Mouse (Mus musculus): ENCODE results near the gene Odc1. TPM values are rescaled to one million over a fixed set of nuclear protein-coding genes. Genes with fewer than 3 reads are reported as not detected.

The Odc1 gene
- total and polyA plus RNA-seq, 3 experiments = 1,839 to 2,567 (median 2,455) TPM

- peak overlapping the region; percentile 93 for H3K9ac ChIP-seq (ENCODE audit: insufficient read depth, low read depth)
- DNase-seq (ENCODE audit: extremely low read depth) = no peak
- peaks cover 38% of the 10 kb centered on the region for H3K79me2 ChIP-seq (replicated peaks; ENCODE audit: control insufficient read depth, extremely low read depth, insufficient read depth, poor library complexity, severe bottlenecking)
- no peaks in the 10 kb centered on the region for H3K27me3 ChIP-seq (replicated peaks)
- H3K4me1 ChIP-seq (ENCODE audit: control insufficient read depth in 1 of 2, insufficient read depth in 2 of 2) = peaks cover 17 to 47% of the 10 kb centered on the region in 2 experiments
- H3K36me3 ChIP-seq (replicated peaks in 1 of 2; ENCODE audit: control insufficient read depth in 1 of 2, insufficient read depth in 1 of 2, low read length in 1 of 2) = peaks cover 33 to 44% of the 10 kb centered on the region in 2 experiments
- H3K4me2 ChIP-seq (ENCODE audit: insufficient read depth, low read depth, poor library complexity, severe bottlenecking) = peak overlapping the region; percentile 11; the same call in 1 of the 2 replicates
- peak overlapping the region; percentile 76 to 99 (median 99) for H3K4me3 ChIP-seq (replicated peaks in 1 of 3; ENCODE audit: low read depth in 2 of 3, low read length in 2 of 3, poor library complexity in 1 of 3)
- peak overlapping the region; percentile 46 for H3K27ac ChIP-seq (ENCODE audit: insufficient read depth, low read depth)
- no peaks in the 10 kb centered on the region for H3K9me3 ChIP-seq (replicated peaks; ENCODE audit: low read length)
- in situ Hi-C loops (cut with MboI; ENCODE audit: low pct_ligation_motif_present, low pct_unique_long_range_greater_than_20kb, low sequenced_read_pairs) (no loop called here), dilution Hi-C loops (cut with MboI; ENCODE audit: extremely low pct_ligation_motif_present, extremely low pct_unique_long_range_greater_than_20kb, low sequenced_read_pairs) (no loop called here)
- TF ChIP-seq NELFE (IDR thresholded peaks at IDR 0.05; ENCODE audit: low read depth, low read length) (no peak; the same call in 1 of the 2 replicates), KAT2A (IDR thresholded peaks at IDR 0.05; ENCODE audit: insufficient replicate concordance, low read length) (no peak), MAZ (IDR thresholded peaks at IDR 0.05; ENCODE audit: low read depth, low read length) (no peak), RCOR1 (conservative IDR thresholded peaks at IDR 0.05; ENCODE audit: low read depth, low read length) (0 out of 2 replicates have a peak, but pooled peaks have one; percentile 20), IRF4 (IDR thresholded peaks at IDR 0.05; ENCODE audit: low read depth, low read length) (no peak), TCF12 (IDR thresholded peaks at IDR 0.05; ENCODE audit: low read depth, low read length) (peak; percentile 10; the same call in 1 of the 2 replicates), MAX (IDR thresholded peaks at IDR 0.05; ENCODE audit: low read length) (peak; percentile 92), ZC3H11A (IDR thresholded peaks at IDR 0.05; ENCODE audit: low read depth, low read length) (no peak), CTCF (conservative IDR thresholded peaks at IDR 0.05 in 1 of 2, IDR thresholded peaks at IDR 0.05 in 1 of 2; ENCODE audit: low read depth in 2 of 2, low read length in 2 of 2) (no peak), UBTF (IDR thresholded peaks at IDR 0.05; ENCODE audit: low read depth, low read length) (peak; percentile 80; the same call in 1 of the 2 replicates), BHLHE40 (IDR thresholded peaks at IDR 0.05; ENCODE audit: low read depth, low read length) (no peak), ELF1 (IDR thresholded peaks at IDR 0.05; ENCODE audit: low read depth, low read length) (0 out of 2 replicates have a peak, but pooled peaks have one; percentile 24), MXI1 (IDR thresholded peaks at IDR 0.05; ENCODE audit: low read depth, low read length) (peak; percentile 97), PAX5 (IDR thresholded peaks at IDR 0.05; ENCODE audit: low read length) (no peak), JUN (IDR thresholded peaks at IDR 0.05; ENCODE audit: insufficient read depth, low read depth, low read length) (no peak), SIN3A (IDR thresholded peaks at IDR 0.05; ENCODE audit: low read length) (peak; percentile 68), ZKSCAN1 (IDR thresholded peaks at IDR 0.05; ENCODE audit: borderline replicate concordance, low read depth, low read length) (no peak), NRF1 (IDR thresholded peaks at IDR 0.05; ENCODE audit: low read depth, low read length) (no peak), HCFC1 (IDR thresholded peaks at IDR 0.05; ENCODE audit: low read depth, low read length) (no peak), POLR2A (IDR thresholded peaks at IDR 0.05; ENCODE audit: low read depth, low read length) (peak; percentile 69), ETS1 (conservative IDR thresholded peaks at IDR 0.05; ENCODE audit: low read depth, low read length) (no peak), EP300 (IDR thresholded peaks at IDR 0.05; ENCODE audit: low read length) (no peak), CHD1 (IDR thresholded peaks at IDR 0.05; ENCODE audit: low read depth, low read length) (no peak), CHD2 (IDR thresholded peaks at IDR 0.05; ENCODE audit: low read length) (0 out of 2 replicates have a peak, but pooled peaks have one; percentile 33), GABPA (IDR thresholded peaks at IDR 0.05; ENCODE audit: insufficient replicate concordance, low read depth, low read length) (no peak), JUND (conservative IDR thresholded peaks at IDR 0.05; ENCODE audit: low read depth, low read length) (no peak), MAFK (IDR thresholded peaks at IDR 0.05; ENCODE audit: insufficient replicate concordance, low read length) (no peak), RAD21 (IDR thresholded peaks at IDR 0.05; ENCODE audit: low read depth, low read length) (no peak), E2F4 (IDR thresholded peaks at IDR 0.05; ENCODE audit: insufficient replicate concordance, low read depth, low read length) (0 out of 2 replicates have a peak, but pooled peaks have one; percentile 5), USF1 (IDR thresholded peaks at IDR 0.05; ENCODE audit: low read depth, low read length) (no peak; the same call in 1 of the 2 replicates), MEF2A (IDR thresholded peaks at IDR 0.05; ENCODE audit: borderline replicate concordance, low read depth, low read length) (no peak), ZNF384 (IDR thresholded peaks at IDR 0.05; ENCODE audit: low read depth, low read length) (no peak), SMC3 (IDR thresholded peaks at IDR 0.05; ENCODE audit: low read depth, low read length) (peak; percentile 6; the same call in 1 of the 2 replicates), MYC (IDR thresholded peaks at IDR 0.05; ENCODE audit: low read depth, low read length) (peak; percentile 86), ZMIZ1 (IDR thresholded peaks at IDR 0.05; ENCODE audit: low read depth, low read length) (peak; percentile 35), USF2 (conservative IDR thresholded peaks at IDR 0.05; ENCODE audit: low read depth, low read length) (no peak), TBP (conservative IDR thresholded peaks at IDR 0.05; ENCODE audit: low read depth, low read length) (no peak), POLR2AphosphoS2 (IDR thresholded peaks at IDR 0.05; ENCODE audit: low read depth, low read length) (no peak; the same call in 1 of the 2 replicates)
These were observed 545 bp downstream of the Odc1 start for GRCm38 (mm10) chr12:17545107-17545571.
